ENCODE assay signal across 33 mouse cellular contexts in the genomic region with DNA sequence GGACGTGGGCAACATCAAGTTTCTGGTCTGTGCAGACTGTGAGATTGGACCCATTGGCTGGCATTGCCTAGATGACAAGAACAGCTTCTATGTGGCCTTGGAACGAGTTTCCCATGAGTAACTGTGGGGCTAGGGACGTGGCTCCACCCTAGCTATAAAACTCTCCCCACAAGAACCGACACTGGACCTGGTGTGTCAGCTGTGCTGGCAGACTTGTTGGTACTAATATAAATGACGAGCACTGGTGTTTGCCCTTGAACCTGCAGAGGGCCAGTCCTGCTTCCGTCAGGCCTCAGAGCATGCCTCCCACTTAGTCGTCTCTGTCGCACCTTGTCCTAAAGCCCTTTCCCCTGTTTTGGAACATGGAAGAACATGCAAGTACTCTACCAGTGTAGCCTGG. TPM values are rescaled to one million over a fixed set of nuclear protein-coding genes. Genes with fewer than 3 reads are reported as not detected.
DNase-seq lines count a peak whose midpoint lies in the region; ATAC-seq and TF ChIP-seq lines count a peak whose summit lies in the region.
"Had no signal": no experiment of that assay in that cellular context is flagged by ENCODE, and none has a peak within 500 bp of the region (broad histone marks: within the 10 kb centered on the region; RNA-seq: fewer than 3 reads in every experiment).

No protein-coding gene starts in this region.

- H3K36me3 ChIP-seq in ES-E14 (ENCODE audit: control insufficient read depth, insufficient read depth, low read length, poor library complexity, severe bottlenecking), result peaks cover 7% of the 10 kb centered on the region
- H3K36me3 ChIP-seq in heart, embryonic 10.5 days, result peaks cover 63% of the 10 kb centered on the region
- peaks cover 45% of the 10 kb centered on the region for H3K36me3 ChIP-seq in neural tube, embryonic 15.5 days

- no peak overlapping the region for H3K4me3 ChIP-seq in ES-E14 (ENCODE audit: insufficient read depth in 1 of 2, low read depth in 1 of 2, low read length in 2 of 2, poor library complexity in 1 of 2, severe bottlenecking in 1 of 2)
- no peak overlapping the region for H3K4me3 ChIP-seq in heart, embryonic 10.5 days
- no peak overlapping the region for H3K4me3 ChIP-seq in neural tube, embryonic 15.5 days (replicated peaks)
- H3K4me3 ChIP-seq: embryonic facial prominence, embryonic 10.5 days; embryonic facial prominence, embryonic 13.5 days; erythroblast, embryonic 14.5 days; forebrain, embryonic 12.5 days; forebrain, embryonic 15.5 days; heart, embryonic 13.5 days had no signal

- H3K4me1 ChIP-seq in ES-E14 (ENCODE audit: control insufficient read depth in 2 of 2, insufficient read depth in 2 of 2, low read length in 2 of 2, poor library complexity in 1 of 2), result peaks cover 3 to 4% of the 10 kb centered on the region in 2 experiments; a peak in 2 of 4 replicates
- no peaks in the 10 kb centered on the region for H3K4me1 ChIP-seq in heart, embryonic 10.5 days
- H3K4me1 ChIP-seq in neural tube, embryonic 15.5 days, result no peaks in the 10 kb centered on the region
- H3K4me1 ChIP-seq: embryonic facial prominence, embryonic 10.5 days; embryonic facial prominence, embryonic 13.5 days; forebrain, embryonic 12.5 days; forebrain, embryonic 15.5 days; heart, embryonic 13.5 days had no signal

- H3K9me3 ChIP-seq in ES-E14 (ENCODE audit: control insufficient read depth, insufficient read depth, low read depth, low read length), result no peaks in the 10 kb centered on the region
- H3K9me3 ChIP-seq in heart, embryonic 10.5 days, result no peaks in the 10 kb centered on the region
- no peaks in the 10 kb centered on the region for H3K9me3 ChIP-seq in neural tube, embryonic 15.5 days (replicated peaks)
- H3K9me3 ChIP-seq: embryonic facial prominence, embryonic 10.5 days; embryonic facial prominence, embryonic 13.5 days; forebrain, embryonic 12.5 days; forebrain, embryonic 15.5 days; heart, embryonic 13.5 days had no signal

- H3K27ac ChIP-seq in ES-E14 (ENCODE audit: insufficient read depth, low read depth, low read length, poor library complexity, severe bottlenecking), result 0 out of 2 replicates have a peak overlapping the region, but pooled peaks have one; percentile 11
- no peak overlapping the region for H3K27ac ChIP-seq in heart, embryonic 10.5 days
- no peak overlapping the region for H3K27ac ChIP-seq in neural tube, embryonic 15.5 days (replicated peaks)
- H3K27ac ChIP-seq: embryonic facial prominence, embryonic 10.5 days; embryonic facial prominence, embryonic 13.5 days; forebrain, embryonic 12.5 days; forebrain, embryonic 15.5 days; heart, embryonic 13.5 days; hindbrain, embryonic 14.5 days; hindbrain, postnatal 0 days had no signal

- in situ Hi-C loops in ES-E14 (cut with MboI; ENCODE audit: low sequenced_read_pairs in 2 of 2, unreplicated experiment in 2 of 2), result no loop called here

- DNase-seq in ES-E14 (ENCODE audit: low read depth, low spot score), result no peak
- DNase-seq in adrenal gland, adult 2 months, result peak; percentile 83
- peak; percentile 61 for DNase-seq in adrenal gland, postnatal 14 days
- DNase-seq in heart, embryonic 10.5 days (ENCODE audit: low spot score), result no peak
- DNase-seq: cerebellum, adult 11-12 months; cerebellum, adult 8-10 months; cerebellum, postnatal 10 days; cerebellum, postnatal 36 days; embryo, embryonic 11 days; gastrocnemius, postnatal 25 days; heart, adult 18-20 months; heart, postnatal 14 days; heart, postnatal 4 days had no signal

- no peaks in the 10 kb centered on the region for H3K27me3 ChIP-seq in heart, embryonic 10.5 days (ENCODE audit: insufficient read depth, poor library complexity, severe bottlenecking)
- no peaks in the 10 kb centered on the region for H3K27me3 ChIP-seq in neural tube, embryonic 15.5 days (replicated peaks)
- H3K27me3 ChIP-seq: embryonic facial prominence, embryonic 13.5 days; forebrain, embryonic 12.5 days; forebrain, embryonic 15.5 days; heart, embryonic 13.5 days had no signal

- 84% methylated on average over 8 of the region's 8 CpGs for WGBS in heart, embryonic 10.5 days
- WGBS in neural tube, embryonic 15.5 days, result 94% methylated on average over 8 of the region's 8 CpGs

- no peak for ATAC-seq in neural tube, embryonic 15.5 days (ENCODE audit: low FRiP score)
- no peak for ATAC-seq in cerebellum, adult (ENCODE audit: insufficient number of reproducible peaks, low FRiP score, low TSS enrichment)
- ATAC-seq: activated CD4-positive, CD25-positive, alpha-beta regulatory T cell, adult 4 months; CD4-positive, CD25-positive, alpha-beta regulatory T cell, adult 4 months; forebrain, embryonic 15.5 days; hindbrain, postnatal 0 days; inflammation-experienced regulatory T-cells, adult 6 months; intestine, embryonic 16.5 days had no signal

- no peak overlapping the region for H3K9ac ChIP-seq in ES-E14 (ENCODE audit: insufficient read depth, low read depth, low read length, poor library complexity, severe bottlenecking)
- no peak overlapping the region for H3K9ac ChIP-seq in neural tube, embryonic 15.5 days (replicated peaks)
- H3K9ac ChIP-seq: embryonic facial prominence, embryonic 13.5 days; forebrain, embryonic 12.5 days; forebrain, embryonic 15.5 days; heart, embryonic 13.5 days; hindbrain, embryonic 14.5 days had no signal

- no peak overlapping the region for H3K4me2 ChIP-seq in neural tube, embryonic 15.5 days
- H3K4me2 ChIP-seq: embryonic facial prominence, embryonic 13.5 days; forebrain, embryonic 12.5 days; forebrain, embryonic 15.5 days; heart, embryonic 13.5 days; hindbrain, embryonic 14.5 days had no signal

TF ChIP-seq in ES-E14, 5 proteins besides CTCF, POLR2A, EP300 and RAD21:
- TF ChIP-seq CHD2 (IDR thresholded peaks at IDR 0.05; ENCODE audit: low read depth, low read length), result no peak
- no peak for TF ChIP-seq ZC3H11A (IDR thresholded peaks at IDR 0.05; ENCODE audit: borderline replicate concordance, low read depth, low read length)
- no peak for TF ChIP-seq HCFC1 (IDR thresholded peaks at IDR 0.05; ENCODE audit: borderline replicate concordance, insufficient read depth, low read length)
- no peak for TF ChIP-seq ZNF384 (IDR thresholded peaks at IDR 0.05; ENCODE audit: low read depth, low read length)
- TF ChIP-seq MAFK (IDR thresholded peaks at IDR 0.05; ENCODE audit: insufficient read depth, low read depth, low read length), result no peak

RNA-seq across cellular contexts. Expression of gene Rabif, which starts 11.8 kb away (rescaled TPM):
- total RNA-seq in ES-E14 (2012; rRNA removed), result 23.3 and 24.9 TPM in 2 replicates
- total RNA-seq in adrenal gland, adult 2 months (2021), result 10 to 100 TPM; 28.6 to 30.0 TPM
- 13.9 and 18.2 TPM in 2 replicates for polyA plus RNA-seq in adrenal gland, adult 2 months (2012; rRNA removed)
- total RNA-seq in adrenal gland, postnatal 14 days (2021), result 26.4 and 29.9 TPM in 2 replicates
- polyA plus RNA-seq in heart, embryonic 10.5 days (2016; fragmentation: Nextera tagmentation; extraction: Ambion mirVana), result 37.9 and 40.3 TPM in 2 replicates
- polyA plus RNA-seq in neural tube, embryonic 15.5 days (2015; fragmentation: Nextera tagmentation; extraction: Ambion mirVana), result 70.1 and 76.8 TPM in 2 replicates

RNA-seq across cellular contexts. Expression of gene Mgat4e, which starts 43.3 kb away (rescaled TPM):
- total RNA-seq in ES-E14 (2012; rRNA removed), result 0.76 and 2.1 TPM in 2 replicates
- not detected for total RNA-seq in adrenal gland, adult 2 months (2021)
- not detected in 2 replicates for polyA plus RNA-seq in adrenal gland, adult 2 months (2012; rRNA removed)
- total RNA-seq in adrenal gland, postnatal 14 days (2021), result not detected in 2 replicates
- polyA plus RNA-seq in heart, embryonic 10.5 days (2016; fragmentation: Nextera tagmentation; extraction: Ambion mirVana), result not detected in 2 replicates
- not detected in 2 replicates for polyA plus RNA-seq in neural tube, embryonic 15.5 days (2015; fragmentation: Nextera tagmentation; extraction: Ambion mirVana)
- total RNA-seq: adrenal gland, adult 18-20 months; gastrocnemius, adult 8-10 months; gastrocnemius, postnatal 25 days; heart, adult 18-20 months; heart, postnatal 14 days; heart, postnatal 4 days; hindbrain, postnatal 0 days had no signal
- polyA plus RNA-seq: activated CD4-positive, CD25-positive, alpha-beta regulatory T cell, adult 4 months; C2C12; CD4-positive, CD25-positive, alpha-beta regulatory T cell, adult 4 months; cortical plate, adult 2 months; embryonic facial prominence, embryonic 10.5 days; embryonic facial prominence, embryonic 13.5 days; erythroblast, embryonic 14.5 days; forebrain, embryonic 12.5 days; forebrain, embryonic 15.5 days; heart, embryonic 13.5 days; heart, embryonic 16.5 days; hindbrain, embryonic 11.5 days; hindbrain, embryonic 14.5 days; hindbrain, postnatal 0 days; inflammation-experienced regulatory T-cells, adult 6 months; intestine, embryonic 16.5 days had no signal

RNA-seq across cellular contexts. Expression of gene Klhl12, which starts 50.9 kb away (rescaled TPM):
- 21.8 and 22.7 TPM in 2 replicates for total RNA-seq in ES-E14 (2012; rRNA removed)
- total RNA-seq in adrenal gland, adult 2 months (2021), result 10 to 100 TPM; 17.0 to 20.9 TPM
- polyA plus RNA-seq in adrenal gland, adult 2 months (2012; rRNA removed), result 3.6 and 4.7 TPM in 2 replicates
- 18.6 and 19.5 TPM in 2 replicates for total RNA-seq in adrenal gland, postnatal 14 days (2021)
- 23.8 and 25.1 TPM in 2 replicates for polyA plus RNA-seq in heart, embryonic 10.5 days (2016; fragmentation: Nextera tagmentation; extraction: Ambion mirVana)
- 35.6 and 36.7 TPM in 2 replicates for polyA plus RNA-seq in neural tube, embryonic 15.5 days (2015; fragmentation: Nextera tagmentation; extraction: Ambion mirVana)

RNA-seq across cellular contexts. Expression of gene Kdm5b, which starts 53.8 kb away (rescaled TPM):
- total RNA-seq in ES-E14 (2012; rRNA removed), result 127 and 182 TPM in 2 replicates
- total RNA-seq in adrenal gland, adult 2 months (2021), result 10 to 100 TPM; 36.0 TPM
- polyA plus RNA-seq in adrenal gland, adult 2 months (2012; rRNA removed), result 22.3 and 23.5 TPM in 2 replicates
- total RNA-seq in adrenal gland, postnatal 14 days (2021), result 42.0 and 44.0 TPM in 2 replicates
- 28.9 and 42.5 TPM in 2 replicates for polyA plus RNA-seq in heart, embryonic 10.5 days (2016; fragmentation: Nextera tagmentation; extraction: Ambion mirVana)
- 59.0 and 59.5 TPM in 2 replicates for polyA plus RNA-seq in neural tube, embryonic 15.5 days (2015; fragmentation: Nextera tagmentation; extraction: Ambion mirVana)

Comparison
In these comparisons a context has a peak if more than half of its experiments do, and no peak if none do; other contexts are left out.
1. DNase-seq: peak in adrenal gland, adult 2 months (single experiment) and adrenal gland, postnatal 14 days (single experiment); none in ES-E14 (single experiment) and heart, embryonic 10.5 days (single experiment).